Mouse (Mus musculus) kidney, adult 10 weeks (tissue): ENCODE measurements around the gene Arpp19. TPM values are rescaled to one million over a fixed set of nuclear protein-coding genes. Genes with fewer than 3 reads are reported as not detected.

Experiments used
- polyA plus RNA-seq: library from polyadenylated mRNA; stranded (reverse); fragments of 350-450 nt; fragmentation: Illumina TruSeq; extraction: RNeasy Lipid Tissue Mini Kit (QIAGEN cat#74804); gene quantifications from one replicate; pipeline ENCODE4 v1.2.3, GENCODE M21; 2014; ENCODE audit warnings: low read depth, low replicate concordance

Gene Arpp19
- polyA plus RNA-seq = 478 TPM

DNA sequence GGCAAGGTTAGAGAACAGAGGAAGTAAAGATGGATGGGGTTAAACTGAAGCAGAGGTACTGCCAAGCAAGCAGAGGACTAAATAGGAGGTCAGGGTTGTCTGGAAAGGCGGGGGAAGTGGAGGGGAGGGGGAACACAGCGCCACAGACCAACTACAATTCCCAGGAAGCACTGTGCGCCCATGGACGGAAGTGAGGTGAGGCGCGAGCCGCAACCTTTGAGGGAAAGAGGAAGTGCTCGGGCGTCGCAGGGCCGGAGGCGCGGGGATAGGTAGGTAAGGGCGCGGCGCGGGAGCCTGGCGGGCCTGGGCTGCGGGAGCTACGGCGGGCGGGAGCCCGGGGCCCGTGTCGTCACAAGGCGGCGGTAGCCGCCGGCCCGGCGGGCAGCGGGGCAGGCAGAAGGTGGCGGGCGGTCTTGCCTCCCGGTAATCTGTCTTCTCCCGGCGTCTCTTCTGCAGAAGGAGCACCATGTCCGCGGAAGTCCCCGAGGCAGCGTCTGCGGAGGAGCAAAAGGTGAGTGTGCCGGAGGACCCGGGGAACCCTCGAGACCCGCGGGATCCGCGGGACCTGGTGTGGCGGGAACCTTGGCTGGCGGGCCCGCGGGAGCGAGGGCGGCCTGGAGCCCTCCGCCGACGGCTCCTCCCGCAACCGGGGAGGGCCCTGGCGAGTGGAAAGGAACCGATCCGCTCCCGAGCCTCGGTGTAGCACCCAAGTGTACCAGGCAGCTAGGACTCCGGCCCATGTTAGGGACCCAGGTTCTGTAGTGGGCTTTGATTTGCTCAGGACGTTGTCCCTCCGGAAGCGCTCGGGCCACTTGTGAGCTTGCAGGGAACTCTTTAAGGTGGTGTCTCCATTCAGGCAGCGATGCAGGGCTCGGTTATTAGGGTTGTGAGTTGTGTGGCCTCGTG, at the start of gene Arpp19:
Gene Arpp19 (plus strand): TSS at position 164 of the 906 bp plus-strand sequence.

DNA sequence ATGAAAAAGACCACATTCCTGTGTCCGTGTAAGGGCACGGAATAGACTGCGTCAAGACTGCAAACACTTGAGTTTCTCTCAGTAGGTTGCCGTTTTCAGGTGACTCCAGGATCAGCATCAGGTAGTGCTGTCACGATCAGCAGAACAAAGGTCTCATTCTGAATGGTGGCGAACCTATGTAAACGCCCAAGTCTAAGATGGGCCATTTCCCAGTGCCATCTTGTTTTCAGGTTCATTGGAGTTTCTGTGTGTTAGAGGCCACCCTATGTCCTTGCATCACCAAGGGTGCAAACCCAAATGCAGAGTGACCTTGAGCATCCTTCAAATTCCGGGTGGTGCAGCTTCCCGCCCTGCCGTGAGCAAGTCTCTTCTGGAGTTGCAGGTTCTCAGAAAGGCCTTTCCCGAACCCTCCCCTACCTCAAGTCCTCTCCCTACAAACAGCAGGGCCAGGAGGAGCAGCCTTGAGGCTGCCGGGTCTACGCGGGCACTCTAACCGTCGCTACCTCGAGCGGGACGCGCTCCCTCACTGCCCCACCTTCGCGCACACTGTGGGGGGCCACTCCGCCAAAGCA, 33.1 kb downstream of the Arpp19 start, which contains the start of gene Myo5a:
Gene Myo5a (plus strand): TSS at position 559 of the 572 bp plus-strand sequence.

Other genes starting within 250 kb of the Arpp19 start
- not detected for gene Onecut1, start 175.7 kb upstream of the Arpp19 start, polyA plus RNA-seq
- 33.2 TPM for gene Fam214a, start 84.7 kb upstream of the Arpp19 start, polyA plus RNA-seq
- 118 TPM for gene Myo5a, start 33.4 kb downstream of the Arpp19 start, polyA plus RNA-seq
- 7.2 TPM for gene Myo5c, start 194.4 kb downstream of the Arpp19 start, polyA plus RNA-seq